Mouse (Mus musculus): ENCODE measurements at regions not wholly inside any gene's neighbourhood (a gene's known extent, or its start where the extent isn't known, plus 50 kb on each side); places are given as distances from the start of the nearest gene placed in this dataset.

DNA sequence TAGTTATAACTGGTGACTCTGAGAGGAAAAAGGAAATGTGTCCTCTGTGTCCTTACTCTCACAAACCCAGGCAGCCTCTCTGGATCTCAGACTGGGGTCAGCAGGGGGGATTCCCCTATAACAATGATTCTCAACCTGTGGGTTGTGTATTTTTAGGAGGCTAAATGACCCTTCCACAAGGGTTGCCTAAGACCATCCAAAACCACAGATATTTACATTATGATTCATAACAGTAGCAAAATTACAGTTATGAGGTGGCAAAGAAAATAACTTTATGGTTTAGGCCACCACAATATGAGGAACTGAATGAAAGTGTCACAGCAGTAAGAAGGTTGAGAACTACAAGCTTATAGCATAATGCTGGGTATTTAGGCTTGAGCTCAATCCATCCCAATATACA lies 251.6 kb upstream of the B3gat1 start:
- TF ChIP-seq USF1 (IDR thresholded peaks at IDR 0.05; ENCODE audit: low read depth) (no peak), CEBPB (IDR thresholded peaks at IDR 0.05; ENCODE audit: insufficient read depth, poor library complexity, severe bottlenecking) (peak; percentile 34; the same call in 1 of the 2 replicates)
- no peak overlapping the region for H3K4me3 ChIP-seq
- no peak overlapping the region for H3ac ChIP-seq (ENCODE audit: control insufficient read depth, insufficient read length)
- no peaks in the 10 kb centered on the region for H3K27me3 ChIP-seq (ENCODE audit: control insufficient read depth, insufficient read depth, insufficient read length)
- H3K36me3 ChIP-seq (ENCODE audit: control insufficient read depth, insufficient read depth) = no peaks in the 10 kb centered on the region
- no peaks in the 10 kb centered on the region for H3K79me2 ChIP-seq (ENCODE audit: control insufficient read depth, insufficient read depth)
- no peak overlapping the region for H3K4me2 ChIP-seq (ENCODE audit: low read depth)

- Histone ChIP-seq H3ac (ENCODE audit: control insufficient read depth, insufficient read length) (no peak overlapping the region), H3K4me2 (ENCODE audit: low read depth) (no peak overlapping the region), H3K79me2 (ENCODE audit: control insufficient read depth, insufficient read depth) (no peaks in the 10 kb centered on the region), H3K36me3 (ENCODE audit: control insufficient read depth, insufficient read depth) (no peaks in the 10 kb centered on the region), H3K4me3 (no peak overlapping the region), H3K27me3 (ENCODE audit: control insufficient read depth, insufficient read depth, insufficient read length) (no peaks in the 10 kb centered on the region)
- no peak for TF ChIP-seq MYOG (IDR thresholded peaks at IDR 0.05; ENCODE audit: control insufficient read depth in 1 of 3, insufficient read depth in 1 of 3, insufficient read length in 2 of 3, low read depth in 2 of 3)
- TF ChIP-seq TCF3 (IDR thresholded peaks at IDR 0.05; ENCODE audit: insufficient read length, low read depth) = no peak
- TF ChIP-seq CEBPB (IDR thresholded peaks at IDR 0.05; ENCODE audit: insufficient read depth, poor library complexity, severe bottlenecking) = no peak
- no peak for TF ChIP-seq REST (IDR thresholded peaks at IDR 0.05; ENCODE audit: insufficient read depth, insufficient read length)
- no peak for TF ChIP-seq TCF12 (IDR thresholded peaks at IDR 0.05; ENCODE audit: insufficient read depth, poor library complexity, severe bottlenecking)
- TF ChIP-seq POLR2AphosphoS2 (IDR thresholded peaks at IDR 0.05; ENCODE audit: insufficient read length, low read depth) = no peak
- no peak for TF ChIP-seq MYOD1 (IDR thresholded peaks at IDR 0.05; ENCODE audit: control insufficient read depth in 1 of 3, insufficient read length in 2 of 3, low read depth in 2 of 3)
- no peak for TF ChIP-seq USF1 (IDR thresholded peaks at IDR 0.05; ENCODE audit: low read depth)
- no peak for TF ChIP-seq E2F4 (IDR thresholded peaks at IDR 0.05; ENCODE audit: insufficient read depth)
- TF ChIP-seq SRF (IDR thresholded peaks at IDR 0.05; ENCODE audit: control insufficient read depth, insufficient read length, low read depth) = no peak
- TF ChIP-seq MAX (IDR thresholded peaks at IDR 0.05; ENCODE audit: low read depth) = no peak
- no peak for TF ChIP-seq POLR2A (IDR thresholded peaks at IDR 0.05; ENCODE audit: insufficient read length, low read depth)
Observed at GRCm38 (mm10) chr9:26493740-26494139, 239.8 kb upstream of the B3gat1 start.

GRCm38 (mm10) chr9:26502027-26502426 lies 231.5 kb upstream of the B3gat1 start:
- no peak overlapping the region for H3K4me3 ChIP-seq
- TF ChIP-seq POLR2AphosphoS2 (IDR thresholded peaks at IDR 0.05; ENCODE audit: insufficient read length, low read depth) = no peak
- TF ChIP-seq REST (IDR thresholded peaks at IDR 0.05; ENCODE audit: insufficient read depth, insufficient read length) = no peak
- TF ChIP-seq MAX (IDR thresholded peaks at IDR 0.05; ENCODE audit: low read depth) = no peak
- no peak for TF ChIP-seq TCF3 (IDR thresholded peaks at IDR 0.05; ENCODE audit: insufficient read length, low read depth)
- no peak for TF ChIP-seq MYOG (IDR thresholded peaks at IDR 0.05; ENCODE audit: control insufficient read depth in 1 of 3, insufficient read depth in 1 of 3, insufficient read length in 2 of 3, low read depth in 2 of 3)
- TF ChIP-seq USF1 (IDR thresholded peaks at IDR 0.05; ENCODE audit: low read depth) = no peak
- TF ChIP-seq SRF (IDR thresholded peaks at IDR 0.05; ENCODE audit: control insufficient read depth, insufficient read length, low read depth) = no peak
- no peak for TF ChIP-seq POLR2A (IDR thresholded peaks at IDR 0.05; ENCODE audit: insufficient read length, low read depth)
- no peak for TF ChIP-seq MYOD1 (IDR thresholded peaks at IDR 0.05; ENCODE audit: control insufficient read depth in 1 of 3, insufficient read length in 2 of 3, low read depth in 2 of 3)
- no peak for TF ChIP-seq CEBPB (IDR thresholded peaks at IDR 0.05; ENCODE audit: insufficient read depth, poor library complexity, severe bottlenecking)
- TF ChIP-seq TCF12 (IDR thresholded peaks at IDR 0.05; ENCODE audit: insufficient read depth, poor library complexity, severe bottlenecking) = no peak
- TF ChIP-seq E2F4 (IDR thresholded peaks at IDR 0.05; ENCODE audit: insufficient read depth) = no peak
- H3K36me3 ChIP-seq (ENCODE audit: control insufficient read depth, insufficient read depth) = no peaks in the 10 kb centered on the region
- no peak overlapping the region for H3ac ChIP-seq (ENCODE audit: control insufficient read depth, insufficient read length)
- no peak overlapping the region for H3K4me2 ChIP-seq (ENCODE audit: low read depth)
- H3K79me2 ChIP-seq (ENCODE audit: control insufficient read depth, insufficient read depth) = no peaks in the 10 kb centered on the region
- no peaks in the 10 kb centered on the region for H3K27me3 ChIP-seq (ENCODE audit: control insufficient read depth, insufficient read depth, insufficient read length)

- H3K4me2 ChIP-seq (ENCODE audit: low read depth) = no peak overlapping the region
- TF ChIP-seq TCF3 (IDR thresholded peaks at IDR 0.05; ENCODE audit: insufficient read length, low read depth) (no peak), USF1 (IDR thresholded peaks at IDR 0.05; ENCODE audit: low read depth) (no peak), POLR2AphosphoS2 (IDR thresholded peaks at IDR 0.05; ENCODE audit: insufficient read length, low read depth) (no peak), TCF12 (IDR thresholded peaks at IDR 0.05; ENCODE audit: insufficient read depth, poor library complexity, severe bottlenecking) (no peak), REST (IDR thresholded peaks at IDR 0.05; ENCODE audit: insufficient read depth, insufficient read length) (no peak), E2F4 (IDR thresholded peaks at IDR 0.05; ENCODE audit: insufficient read depth) (no peak), CEBPB (IDR thresholded peaks at IDR 0.05; ENCODE audit: insufficient read depth, poor library complexity, severe bottlenecking) (no peak), SRF (IDR thresholded peaks at IDR 0.05; ENCODE audit: control insufficient read depth, insufficient read length, low read depth) (no peak), POLR2A (IDR thresholded peaks at IDR 0.05; ENCODE audit: insufficient read length, low read depth) (no peak), MYOD1 (IDR thresholded peaks at IDR 0.05; ENCODE audit: control insufficient read depth in 1 of 3, insufficient read length in 2 of 3, low read depth in 2 of 3) (no peak), MAX (IDR thresholded peaks at IDR 0.05; ENCODE audit: low read depth) (no peak), MYOG (IDR thresholded peaks at IDR 0.05; ENCODE audit: control insufficient read depth in 1 of 3, insufficient read depth in 1 of 3, insufficient read length in 2 of 3, low read depth in 2 of 3) (no peak)
- no peaks in the 10 kb centered on the region for H3K36me3 ChIP-seq (ENCODE audit: control insufficient read depth, insufficient read depth)
- no peaks in the 10 kb centered on the region for H3K27me3 ChIP-seq (ENCODE audit: control insufficient read depth, insufficient read depth, insufficient read length)
- H3ac ChIP-seq (ENCODE audit: control insufficient read depth, insufficient read length) = no peak overlapping the region
- no peak overlapping the region for H3K4me3 ChIP-seq
- H3K79me2 ChIP-seq (ENCODE audit: control insufficient read depth, insufficient read depth) = no peaks in the 10 kb centered on the region
Observed at GRCm38 (mm10) chr9:26505941-26506340, 227.6 kb upstream of the B3gat1 start.

DNA sequence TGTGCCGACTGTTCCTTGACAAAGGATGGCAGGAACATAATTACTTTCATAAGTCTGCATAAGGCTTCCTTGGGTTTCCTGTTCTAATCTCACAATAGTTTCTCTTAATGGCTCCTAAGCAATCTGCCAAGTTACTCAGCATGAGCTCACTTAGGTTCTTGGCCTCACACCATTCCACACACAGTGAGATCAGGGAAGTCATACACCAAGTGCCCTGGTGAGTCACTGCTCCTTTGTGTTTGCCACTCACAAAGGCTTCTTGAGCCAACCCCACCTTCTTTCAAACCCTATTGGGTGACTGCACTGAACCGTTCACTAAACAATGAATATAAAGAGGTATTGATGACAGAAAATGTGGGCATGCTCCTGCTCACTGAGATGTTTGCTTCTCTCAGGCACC lies 214.9 kb upstream of the B3gat1 start:
- Histone ChIP-seq H3K36me3 (ENCODE audit: control insufficient read depth, insufficient read depth) (no peaks in the 10 kb centered on the region), H3K79me2 (ENCODE audit: control insufficient read depth, insufficient read depth) (no peaks in the 10 kb centered on the region), H3K4me3 (no peak overlapping the region), H3ac (ENCODE audit: control insufficient read depth, insufficient read length) (no peak overlapping the region), H3K4me2 (ENCODE audit: low read depth) (peak overlapping the region; percentile 58), H3K27me3 (ENCODE audit: control insufficient read depth, insufficient read depth, insufficient read length) (no peaks in the 10 kb centered on the region)
- TF ChIP-seq POLR2AphosphoS2 (IDR thresholded peaks at IDR 0.05; ENCODE audit: insufficient read length, low read depth) (no peak), POLR2A (IDR thresholded peaks at IDR 0.05; ENCODE audit: insufficient read length, low read depth) (no peak), TCF12 (IDR thresholded peaks at IDR 0.05; ENCODE audit: insufficient read depth, poor library complexity, severe bottlenecking) (no peak), TCF3 (IDR thresholded peaks at IDR 0.05; ENCODE audit: insufficient read length, low read depth) (no peak), USF1 (IDR thresholded peaks at IDR 0.05; ENCODE audit: low read depth) (no peak), CEBPB (IDR thresholded peaks at IDR 0.05; ENCODE audit: insufficient read depth, poor library complexity, severe bottlenecking) (no peak), MYOG (IDR thresholded peaks at IDR 0.05; ENCODE audit: control insufficient read depth in 1 of 3, insufficient read depth in 1 of 3, insufficient read length in 2 of 3, low read depth in 2 of 3) (no peak), MAX (IDR thresholded peaks at IDR 0.05; ENCODE audit: low read depth) (no peak), SRF (IDR thresholded peaks at IDR 0.05; ENCODE audit: control insufficient read depth, insufficient read length, low read depth) (no peak), E2F4 (IDR thresholded peaks at IDR 0.05; ENCODE audit: insufficient read depth) (no peak), MYOD1 (IDR thresholded peaks at IDR 0.05; ENCODE audit: control insufficient read depth in 1 of 3, insufficient read length in 2 of 3, low read depth in 2 of 3) (no peak), REST (IDR thresholded peaks at IDR 0.05; ENCODE audit: insufficient read depth, insufficient read length) (no peak)

All from myocyte (in vitro differentiated cells).